31 mouse cellular contexts compared by ENCODE assay signal in genomic region chr17:66783075-66783492, GRCm38 (mm10).
DNase-seq lines count a peak whose midpoint lies in the region; ATAC-seq lines count a peak whose summit lies in the region.
"Had no signal": no experiment of that assay in that cellular context is flagged by ENCODE, and none has a peak within 500 bp of the region (broad histone marks: within the 10 kb centered on the region; RNA-seq: fewer than 3 reads in every experiment).

No protein-coding gene starts in this region.

- no peaks in the 10 kb centered on the region for H3K9me3 ChIP-seq in midbrain, embryonic 11.5 days (ENCODE audit: control insufficient read depth, low read length)
- no peaks in the 10 kb centered on the region for H3K9me3 ChIP-seq in midbrain, embryonic 16.5 days (replicated peaks; ENCODE audit: control insufficient read depth, low read length, poor library complexity, severe bottlenecking)
- no peaks in the 10 kb centered on the region for H3K9me3 ChIP-seq in forebrain, embryonic 16.5 days (ENCODE audit: control insufficient read depth, low read length)
- H3K9me3 ChIP-seq in midbrain, embryonic 15.5 days = no peaks in the 10 kb centered on the region
- H3K9me3 ChIP-seq: heart, embryonic 15.5 days; hindbrain, embryonic 15.5 days; kidney, embryonic 15.5 days; limb, embryonic 10.5 days; limb, embryonic 15.5 days; liver, embryonic 13.5 days; neural tube, embryonic 15.5 days had no signal

- 80% methylated on average over 10 of the region's 10 CpGs for WGBS in midbrain, embryonic 11.5 days
- WGBS in midbrain, embryonic 16.5 days = 44% methylated on average over 10 of the region's 10 CpGs
- WGBS in forebrain, embryonic 16.5 days = 31% methylated on average over 10 of the region's 10 CpGs
- 39% methylated on average over 10 of the region's 10 CpGs for WGBS in midbrain, embryonic 15.5 days

- ATAC-seq in frontal cortex, adult (ENCODE audit: low TSS enrichment) = peak; percentile 16; the same call in 1 of the 2 replicates
- ATAC-seq in midbrain, embryonic 11.5 days (ENCODE audit: low FRiP score) = 0 out of 2 replicates have a peak, but pooled peaks have one; percentile 16
- no peak for ATAC-seq in midbrain, embryonic 16.5 days
- peak; percentile 63 for ATAC-seq in forebrain, embryonic 16.5 days
- 0 out of 2 replicates have a peak, but pooled peaks have one; percentile 24 for ATAC-seq in midbrain, embryonic 15.5 days (replicated peaks)
- ATAC-seq: inflammation-experienced regulatory T-cells, adult 6 months; lung, postnatal 0 days; Patski had no signal

- H3K4me3 ChIP-seq in midbrain, embryonic 11.5 days (ENCODE audit: low read depth, low read length) = no peak overlapping the region
- H3K4me3 ChIP-seq in midbrain, embryonic 16.5 days (ENCODE audit: low read depth, low read length) = no peak overlapping the region
- no peak overlapping the region for H3K4me3 ChIP-seq in forebrain, embryonic 16.5 days (replicated peaks; ENCODE audit: low read length)
- H3K4me3 ChIP-seq in midbrain, embryonic 15.5 days = no peak overlapping the region
- H3K4me3 ChIP-seq: erythroblast, embryonic 14.5 days; gastrocnemius, adult 2 months; heart, embryonic 15.5 days; hindbrain, embryonic 15.5 days; kidney, embryonic 15.5 days; layer of hippocampus, adult 2 months; limb, embryonic 10.5 days; limb, embryonic 15.5 days; liver, embryonic 13.5 days; megakaryocyte, embryonic 14.5 days; neural tube, embryonic 15.5 days had no signal

- no peak overlapping the region for H3K27ac ChIP-seq in midbrain, embryonic 11.5 days (ENCODE audit: low read depth, low read length)
- H3K27ac ChIP-seq in midbrain, embryonic 16.5 days (ENCODE audit: low read length) = no peak overlapping the region
- no peak overlapping the region for H3K27ac ChIP-seq in forebrain, embryonic 16.5 days (ENCODE audit: low read length)
- H3K27ac ChIP-seq in midbrain, embryonic 15.5 days = no peak overlapping the region
- H3K27ac ChIP-seq: gastrocnemius, adult 2 months; heart, embryonic 15.5 days; hindbrain, embryonic 15.5 days; kidney, embryonic 15.5 days; layer of hippocampus, adult 2 months; limb, embryonic 10.5 days; limb, embryonic 15.5 days; liver, embryonic 13.5 days; neural tube, embryonic 15.5 days had no signal

- H3K27me3 ChIP-seq in midbrain, embryonic 11.5 days (ENCODE audit: control insufficient read depth, insufficient read depth, low read length) = no peaks in the 10 kb centered on the region
- no peaks in the 10 kb centered on the region for H3K27me3 ChIP-seq in midbrain, embryonic 16.5 days (ENCODE audit: control insufficient read depth, insufficient read depth, low read depth, low read length)
- no peaks in the 10 kb centered on the region for H3K27me3 ChIP-seq in forebrain, embryonic 16.5 days (replicated peaks; ENCODE audit: control insufficient read depth, insufficient read depth, low read length)
- no peaks in the 10 kb centered on the region for H3K27me3 ChIP-seq in midbrain, embryonic 15.5 days (replicated peaks)
- H3K27me3 ChIP-seq: heart, embryonic 15.5 days; hindbrain, embryonic 15.5 days; kidney, embryonic 15.5 days; limb, embryonic 15.5 days; liver, embryonic 13.5 days; megakaryocyte, embryonic 14.5 days; neural tube, embryonic 15.5 days; Patski had no signal

- H3K4me2 ChIP-seq in midbrain, embryonic 11.5 days = no peak overlapping the region
- H3K4me2 ChIP-seq in midbrain, embryonic 16.5 days (ENCODE audit: low read length) = no peak overlapping the region
- H3K4me2 ChIP-seq in forebrain, embryonic 16.5 days (ENCODE audit: low read length) = peak overlapping the region; percentile 16; the same call in 1 of the 2 replicates
- no peak overlapping the region for H3K4me2 ChIP-seq in midbrain, embryonic 15.5 days
- H3K4me2 ChIP-seq: heart, embryonic 15.5 days; hindbrain, embryonic 15.5 days; kidney, embryonic 15.5 days; limb, embryonic 15.5 days; liver, embryonic 13.5 days; neural tube, embryonic 15.5 days had no signal

- DNase-seq in frontal cortex, postnatal 25 days (ENCODE audit: low spot score in 2 of 2) = no peak
- DNase-seq in midbrain, embryonic 11.5 days (ENCODE audit: low spot score, missing footprints) = peak; percentile 67
- no peak for DNase-seq in right cerebral cortex, postnatal 10 days (ENCODE audit: low spot score in 2 of 2)
- no peak for DNase-seq in layer of hippocampus, postnatal 36 days
- DNase-seq: adrenal gland, postnatal 14 days; cerebellum, adult 18-20 months; cerebellum, postnatal 14 days; gastrocnemius, adult 2 months; kidney, adult 18-20 months; kidney, postnatal 36 days; liver, embryonic 13.5 days; lung, adult 18-20 months; lung, postnatal 4 days; thymus, adult 2 months; thymus, postnatal 4 days had no signal

- no peak overlapping the region for H3K9ac ChIP-seq in midbrain, embryonic 11.5 days (ENCODE audit: low read length)
- no peak overlapping the region for H3K9ac ChIP-seq in midbrain, embryonic 16.5 days (ENCODE audit: low read depth, low read length)
- H3K9ac ChIP-seq in forebrain, embryonic 16.5 days (replicated peaks; ENCODE audit: low read depth, low read length) = no peak overlapping the region
- no peak overlapping the region for H3K9ac ChIP-seq in midbrain, embryonic 15.5 days
- H3K9ac ChIP-seq: heart, embryonic 15.5 days; hindbrain, embryonic 15.5 days; kidney, embryonic 15.5 days; limb, embryonic 15.5 days; liver, embryonic 13.5 days; neural tube, embryonic 15.5 days had no signal

- no peaks in the 10 kb centered on the region for H3K36me3 ChIP-seq in midbrain, embryonic 11.5 days (ENCODE audit: control insufficient read depth, insufficient read depth, low read length)
- no peaks in the 10 kb centered on the region for H3K36me3 ChIP-seq in midbrain, embryonic 16.5 days (ENCODE audit: control insufficient read depth, insufficient read depth, low read length)
- no peaks in the 10 kb centered on the region for H3K36me3 ChIP-seq in forebrain, embryonic 16.5 days (ENCODE audit: control insufficient read depth, insufficient read depth)
- H3K36me3 ChIP-seq in midbrain, embryonic 15.5 days (replicated peaks) = no peaks in the 10 kb centered on the region
- H3K36me3 ChIP-seq: heart, embryonic 15.5 days; hindbrain, embryonic 15.5 days; kidney, embryonic 15.5 days; limb, embryonic 10.5 days; limb, embryonic 15.5 days; liver, embryonic 13.5 days; neural tube, embryonic 15.5 days had no signal

- H3K4me1 ChIP-seq in midbrain, embryonic 11.5 days (ENCODE audit: control insufficient read depth, insufficient read depth, low read length) = peaks cover 5% of the 10 kb centered on the region; the same call in 1 of the 2 replicates
- H3K4me1 ChIP-seq in midbrain, embryonic 16.5 days (ENCODE audit: control insufficient read depth, insufficient read depth, low read length) = peaks cover 8% of the 10 kb centered on the region; the same call in 1 of the 2 replicates
- H3K4me1 ChIP-seq in forebrain, embryonic 16.5 days (replicated peaks; ENCODE audit: control insufficient read depth, insufficient read depth, low read length) = peaks cover 11% of the 10 kb centered on the region
- H3K4me1 ChIP-seq in midbrain, embryonic 15.5 days = peaks cover 21% of the 10 kb centered on the region
- H3K4me1 ChIP-seq: liver, embryonic 13.5 days; megakaryocyte, embryonic 14.5 days had no signal
